Mouse (Mus musculus) c-Kit-negative CD71-positive TER-119-positive erythroid progenitor cells, embryonic 14.5 days (primary cell): ENCODE measurements at regions not wholly inside any gene's neighbourhood (a gene's known extent, or its start where the extent isn't known, plus 50 kb on each side); places are given as distances from the start of the nearest gene placed in this dataset.

Experiments used
- DNase-seq: peaks from one replicate; pipeline ENCODE4 v3.0.0-alpha.2; 2013; ENCODE audit warnings: low read depth, low spot score

DNA sequence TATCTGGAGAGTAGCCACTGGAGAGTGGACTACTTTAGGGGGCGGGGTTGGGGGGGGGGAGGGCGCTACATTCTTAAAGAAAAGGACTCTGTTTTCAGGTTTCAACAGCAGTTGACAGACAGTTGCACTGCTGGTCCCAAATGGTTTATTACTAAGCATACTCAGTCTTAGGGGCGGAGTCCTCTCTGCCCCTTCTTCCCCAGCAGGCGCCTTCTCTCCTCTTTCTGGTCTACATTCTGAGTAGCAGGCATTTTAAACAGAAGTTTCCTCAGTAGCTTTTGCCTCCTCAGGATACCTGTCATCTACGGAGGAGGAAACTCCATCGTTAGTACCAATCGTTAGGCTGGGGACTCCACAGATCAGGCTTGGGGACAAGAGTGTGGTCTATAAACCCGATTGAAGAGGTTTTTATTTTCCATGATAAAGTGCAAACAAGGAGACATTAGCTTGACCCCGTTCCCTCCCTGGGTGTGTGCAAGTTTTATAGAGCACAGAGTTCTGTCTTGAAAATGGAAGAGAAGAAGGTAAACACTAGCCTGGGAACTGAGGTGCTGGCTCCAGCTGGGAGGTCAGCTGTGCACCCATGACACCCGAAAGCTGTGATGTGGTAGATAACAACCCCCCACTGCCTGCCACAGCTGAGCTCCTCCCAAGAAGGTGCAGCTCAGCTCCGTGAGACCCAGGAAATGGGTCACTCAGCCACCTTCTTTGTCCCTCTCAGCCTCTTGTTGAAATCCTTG is 107.8 kb downstream of the Btg1 start:
- DNase-seq = no peak

DNA sequence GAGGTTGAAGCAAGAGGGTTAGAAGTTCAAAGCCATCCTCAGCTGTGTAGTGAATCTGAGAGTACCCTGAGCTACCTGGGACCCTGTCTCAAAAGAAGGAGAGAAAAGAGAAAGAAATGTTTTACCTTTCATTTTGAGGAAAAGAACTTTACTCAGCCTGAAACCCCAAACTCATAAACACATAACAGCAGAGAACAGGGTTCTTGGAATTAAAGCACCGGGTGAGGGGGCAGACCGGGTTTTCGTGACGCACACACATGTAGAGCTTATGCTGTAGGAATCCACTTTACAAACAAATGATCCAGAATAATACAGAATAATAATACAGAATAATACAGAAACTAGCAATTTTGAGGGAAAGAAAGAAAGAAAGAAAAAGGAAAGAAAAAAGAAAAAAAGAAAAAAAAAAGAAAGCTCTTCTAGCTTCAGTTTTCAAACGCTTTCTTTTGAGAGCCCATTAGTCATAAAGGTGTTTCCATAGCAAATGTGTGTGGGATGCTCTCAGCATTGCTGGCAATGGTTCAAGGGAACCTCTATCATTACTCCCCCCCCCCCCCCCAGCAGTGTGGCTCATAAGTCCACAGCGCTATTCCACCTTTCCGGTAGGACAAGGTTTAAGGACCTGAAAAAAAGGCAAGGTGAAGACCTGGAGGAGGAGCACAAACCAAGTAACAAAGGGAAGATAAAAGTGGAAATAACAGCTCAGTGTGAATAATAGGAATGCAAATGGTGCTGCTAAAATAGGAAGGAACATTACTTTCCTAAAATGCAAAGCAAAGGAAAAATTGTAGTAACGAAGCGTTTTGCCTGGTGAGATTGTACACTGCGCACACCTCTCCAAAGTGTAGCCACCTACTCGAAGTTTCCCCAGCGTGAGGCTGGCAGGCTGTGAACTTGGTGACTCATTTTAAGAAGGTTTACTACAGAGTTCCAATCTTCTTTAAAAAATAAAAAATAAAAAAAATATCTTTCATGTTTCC is 110.3 kb downstream of the Btg1 start:
- DNase-seq = no peak

DNA sequence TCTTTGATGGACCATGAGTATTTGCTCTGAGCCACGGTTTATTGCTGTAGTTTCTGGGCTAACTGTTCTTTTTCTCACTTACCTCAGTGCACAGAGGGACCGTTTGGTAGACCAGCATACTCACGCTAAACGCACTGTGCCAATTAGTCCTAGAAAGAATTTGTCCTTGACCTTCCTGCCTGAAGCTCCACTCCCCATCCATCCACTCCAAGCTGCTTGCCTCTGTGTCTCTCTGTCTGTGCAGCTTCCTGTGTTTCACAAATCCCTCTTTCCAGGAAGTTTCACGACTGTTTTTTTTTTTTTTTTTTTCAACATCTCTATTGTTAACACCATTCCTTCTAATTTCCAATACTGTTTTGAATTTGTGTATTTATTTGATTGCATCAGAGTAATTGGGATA is 116.8 kb downstream of the Btg1 start:
- DNase-seq = no peak

DNA sequence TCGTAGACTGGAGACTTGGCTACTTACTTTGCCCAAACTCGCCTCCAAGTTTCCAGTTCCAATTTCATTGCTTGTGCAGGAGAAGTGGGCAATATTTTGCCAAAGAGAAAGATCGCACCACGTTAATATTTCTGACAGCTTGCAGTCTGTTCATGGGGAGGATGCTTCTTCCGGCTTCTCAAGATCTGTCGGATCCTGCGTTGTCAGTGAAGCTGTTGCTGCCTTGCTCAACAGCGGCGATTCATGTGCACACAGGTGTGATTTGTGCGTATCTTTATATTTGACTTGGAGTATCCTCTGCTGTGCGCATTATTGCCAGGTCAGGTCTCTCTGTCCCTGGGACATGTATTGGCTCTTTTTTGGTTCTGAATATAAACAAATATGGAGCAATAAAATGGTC is 118.3 kb downstream of the Btg1 start:
- no peak for DNase-seq

DNA sequence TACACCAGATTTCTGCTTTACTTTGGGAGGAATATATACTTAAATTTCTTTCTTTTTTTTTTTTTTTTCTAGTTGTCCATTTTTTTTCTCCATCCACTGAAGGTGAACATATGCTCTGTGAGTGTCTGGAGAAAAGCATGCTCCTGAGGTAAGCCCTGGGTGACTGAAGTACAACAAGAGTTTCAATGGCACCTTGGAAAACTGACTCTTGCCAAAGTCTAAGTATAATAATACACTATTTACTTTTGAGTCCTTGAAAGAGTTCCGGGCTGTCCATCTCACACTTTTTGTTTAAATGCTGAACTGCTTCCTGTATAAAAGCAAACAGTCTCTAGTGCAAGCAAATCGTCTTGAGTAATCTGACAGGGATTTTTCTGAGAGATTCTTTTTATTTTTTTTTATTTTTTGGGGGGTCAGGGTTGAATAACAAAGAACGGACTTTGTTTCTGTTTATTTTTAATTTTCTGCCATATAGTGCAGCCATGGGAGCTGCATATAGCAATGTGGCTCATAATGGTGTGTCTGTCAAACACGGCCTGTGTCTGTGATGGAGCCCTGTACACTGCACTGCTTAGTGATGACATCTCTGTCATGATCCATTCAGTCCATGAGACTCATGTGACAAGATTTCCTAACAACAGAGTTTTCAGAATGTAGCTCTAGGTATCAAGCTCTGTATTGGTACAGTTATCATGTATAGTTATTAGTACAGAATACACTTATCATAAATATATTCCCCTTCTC is 119.3 kb downstream of the Btg1 start:
- no peak for DNase-seq

DNA sequence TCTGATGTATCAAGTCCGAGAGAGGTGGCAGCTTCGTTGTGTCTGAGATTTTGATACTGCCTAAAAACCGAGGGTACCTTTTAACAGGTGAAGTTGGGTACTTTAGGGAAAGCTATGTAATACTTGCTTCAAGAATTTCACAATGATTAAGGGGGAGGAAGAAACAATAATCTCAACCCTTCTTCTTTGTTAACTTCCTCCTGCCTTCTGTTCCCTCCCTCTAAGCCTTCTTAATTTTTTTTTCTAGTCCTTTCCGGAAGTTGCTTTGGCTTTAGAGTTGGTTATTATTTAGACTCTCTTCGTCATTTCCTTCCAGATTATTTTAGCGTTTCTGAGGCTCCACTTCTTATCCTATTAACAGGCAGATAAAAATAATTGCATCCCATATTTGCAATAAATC is 121.2 kb downstream of the Btg1 start:
- DNase-seq = no peak

DNA sequence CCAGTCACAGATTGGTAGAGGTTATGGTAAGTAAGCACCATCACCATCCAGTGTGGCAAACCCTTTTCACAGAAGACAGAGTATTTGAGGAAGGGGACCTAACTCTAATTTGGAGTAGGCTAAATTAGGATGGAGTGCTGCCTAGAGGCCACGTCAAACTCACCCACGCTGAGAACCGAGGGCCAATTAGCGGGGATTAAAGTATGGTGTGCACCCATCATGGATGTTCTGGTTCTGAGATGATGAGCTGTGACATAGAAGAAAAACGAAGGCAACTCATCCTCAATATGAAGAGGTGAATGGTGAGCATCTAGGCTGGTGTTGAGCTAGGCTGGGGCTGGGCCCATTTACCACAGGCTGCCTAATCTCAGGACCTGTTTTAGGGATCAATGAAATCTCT is 121.8 kb downstream of the Btg1 start:
- no peak for DNase-seq

DNA sequence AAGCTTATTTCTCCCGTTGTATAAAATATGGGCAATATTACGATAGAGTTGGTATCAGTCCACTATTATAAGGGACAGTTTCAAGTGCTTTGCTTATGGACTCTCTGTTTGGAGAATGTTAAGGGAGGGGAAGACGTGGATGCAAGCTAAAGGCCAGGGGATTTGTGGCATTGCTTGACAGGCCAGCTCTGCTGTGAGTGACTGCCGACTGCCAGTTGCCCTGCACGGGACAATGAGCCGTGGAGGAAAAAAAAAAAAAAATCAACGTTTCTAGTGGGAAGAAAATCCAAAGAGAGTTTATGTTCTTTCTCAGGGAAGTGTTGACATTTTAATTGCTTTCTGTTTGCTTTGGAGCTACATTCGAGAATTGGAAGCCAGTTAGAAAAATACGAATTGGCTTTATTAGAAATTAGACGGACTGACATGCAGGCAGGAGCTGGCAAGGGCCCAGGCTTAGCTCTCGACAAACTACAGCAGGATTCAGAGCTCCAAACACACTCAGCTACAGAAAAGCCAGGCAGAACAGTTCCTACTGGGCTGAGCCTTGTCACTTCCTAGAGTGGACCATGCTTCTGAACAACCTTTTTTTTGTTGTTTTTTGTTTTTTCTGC is 127.5 kb downstream of the Btg1 start:
- no peak for DNase-seq

DNA sequence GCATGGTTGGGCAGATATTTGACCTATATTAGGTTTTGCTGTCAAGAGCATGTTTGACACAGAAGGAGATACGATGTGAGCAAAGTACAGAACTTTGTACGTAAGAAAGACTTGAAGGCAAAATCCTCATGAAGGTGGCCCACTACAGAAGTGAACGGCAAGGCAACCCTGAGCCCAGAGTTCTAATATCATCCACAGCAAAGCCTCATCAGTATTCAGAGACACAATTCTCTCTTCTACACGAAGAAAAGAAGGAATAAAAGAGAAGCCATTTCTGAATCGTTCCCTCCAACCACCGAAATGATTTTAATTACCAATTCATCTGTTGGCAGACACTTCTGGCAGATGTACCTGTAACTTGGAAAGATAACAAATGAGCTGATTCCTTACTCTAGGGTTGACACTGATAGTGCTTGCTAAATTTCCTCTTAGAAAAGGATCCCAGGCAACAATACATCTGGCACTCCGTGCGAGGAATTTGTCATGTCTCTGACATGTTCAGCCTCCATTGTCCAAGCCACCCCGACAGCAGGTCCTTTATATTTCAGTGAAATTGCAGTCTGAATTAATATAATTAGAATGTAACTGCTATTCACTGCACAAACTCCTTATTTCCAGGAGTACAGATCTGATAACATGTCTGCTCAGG is 130.3 kb downstream of the Btg1 start:
- no peak for DNase-seq

DNA sequence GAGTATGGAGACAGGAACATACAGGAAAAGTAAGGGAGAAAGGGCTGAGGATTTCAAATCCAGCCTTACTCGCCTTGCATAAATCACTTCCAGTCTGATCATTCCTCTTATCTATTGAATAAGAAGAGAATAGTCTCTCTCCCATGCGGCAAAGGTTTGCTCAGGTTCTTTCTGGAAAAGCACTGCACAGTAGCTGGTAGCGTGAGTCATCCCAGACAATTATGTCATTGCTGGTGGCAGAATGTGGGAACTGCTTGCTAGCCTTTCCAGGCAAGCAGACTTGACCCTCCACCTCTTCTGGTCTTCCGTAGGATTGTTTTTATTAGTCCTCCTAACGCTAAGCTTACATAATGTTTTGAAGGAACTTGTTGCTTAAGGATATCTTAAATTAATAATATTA is 134.1 kb downstream of the Btg1 start:
- DNase-seq = no peak

DNA sequence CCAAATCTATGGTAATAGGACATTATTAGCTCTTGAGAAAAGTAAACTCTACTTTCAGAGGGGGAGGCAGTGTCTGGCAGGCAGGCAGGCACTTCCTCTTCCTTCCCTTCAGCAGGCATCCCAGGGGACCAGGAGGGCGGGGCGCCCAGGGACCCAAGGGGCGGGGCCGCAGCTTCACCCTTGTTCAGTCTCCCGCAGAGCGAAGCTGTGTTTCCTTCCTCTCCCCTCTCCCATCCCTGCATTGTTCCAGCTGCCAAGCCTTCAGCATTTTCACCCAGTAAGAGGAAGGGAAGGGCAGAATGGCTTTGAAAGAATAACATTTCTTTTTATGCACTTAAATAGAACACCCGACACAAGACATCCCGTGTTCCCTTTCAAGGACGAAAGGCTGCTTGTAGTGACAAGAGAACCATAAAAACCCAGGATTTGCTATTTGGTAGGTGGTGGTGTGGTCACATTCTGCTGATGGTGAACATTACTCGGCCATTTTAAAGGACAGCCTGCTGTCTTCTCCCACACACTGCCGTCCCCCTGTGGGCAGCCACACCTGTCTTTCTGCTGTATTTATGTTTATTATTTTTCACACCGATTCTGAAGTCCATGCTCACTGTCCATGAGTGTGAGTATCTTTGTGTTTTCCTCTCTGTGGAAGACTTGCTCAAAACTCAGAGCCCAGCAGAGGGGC is 134.9 kb downstream of the Btg1 start:
- no peak for DNase-seq

DNA sequence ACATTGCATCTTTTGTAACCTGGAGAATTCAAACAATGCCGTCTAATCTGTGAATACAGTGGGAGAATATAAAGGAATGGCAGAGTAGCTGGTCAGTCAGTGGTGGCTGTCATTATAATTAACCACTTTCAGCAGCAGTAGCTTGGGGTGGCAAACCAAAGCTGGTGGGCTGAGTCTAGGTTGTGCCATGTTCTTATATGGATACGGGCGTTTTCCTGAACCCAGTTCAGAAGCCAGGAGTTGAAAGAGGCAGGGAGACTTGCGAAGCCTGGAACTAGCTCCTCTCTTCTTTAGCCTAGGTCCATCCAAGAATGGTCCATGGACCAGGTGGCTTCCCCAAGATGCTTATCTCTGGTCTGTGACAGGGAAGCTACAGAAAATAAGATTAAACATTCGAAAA is 135.7 kb downstream of the Btg1 start:
- DNase-seq = no peak

DNA sequence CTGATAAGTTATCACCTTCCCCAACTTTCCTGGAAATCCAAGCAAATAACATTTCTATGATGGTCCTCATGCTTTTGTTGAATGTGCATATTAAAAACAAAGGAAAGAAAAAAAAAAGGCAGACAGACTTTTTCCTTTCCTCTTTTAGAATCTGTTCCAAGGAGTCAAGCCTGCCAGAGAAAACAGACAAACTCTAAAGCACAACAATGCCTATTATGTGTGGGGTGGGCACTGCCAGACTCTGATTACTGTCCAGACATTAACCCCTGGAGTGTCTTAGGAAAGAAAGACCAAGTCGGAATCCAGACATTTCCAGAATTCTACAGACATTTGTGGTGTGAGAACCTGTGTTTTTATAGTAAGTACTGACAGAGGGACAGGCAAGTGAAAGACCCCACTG is 136.7 kb downstream of the Btg1 start:
- no peak for DNase-seq

DNA sequence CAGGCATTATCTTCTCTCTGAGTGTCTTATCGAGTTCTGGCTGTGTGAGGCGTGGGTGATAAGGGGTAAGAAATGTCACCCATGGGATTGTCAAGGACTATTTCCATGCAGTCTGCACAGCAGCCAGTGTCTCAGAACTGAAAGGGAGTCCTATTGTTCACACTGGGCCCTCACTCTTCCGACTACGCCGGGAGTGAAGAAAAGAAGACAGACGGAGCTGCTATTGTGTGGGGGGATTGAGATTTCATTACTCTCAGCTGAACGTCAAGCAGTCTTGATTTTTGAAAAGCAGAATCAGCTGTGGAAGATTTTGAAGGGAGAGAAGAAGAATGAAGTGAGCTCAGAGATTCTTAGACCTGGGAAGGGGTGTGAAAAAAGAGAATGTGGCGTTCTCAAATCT is 138.9 kb downstream of the Btg1 start:
- no peak for DNase-seq

DNA sequence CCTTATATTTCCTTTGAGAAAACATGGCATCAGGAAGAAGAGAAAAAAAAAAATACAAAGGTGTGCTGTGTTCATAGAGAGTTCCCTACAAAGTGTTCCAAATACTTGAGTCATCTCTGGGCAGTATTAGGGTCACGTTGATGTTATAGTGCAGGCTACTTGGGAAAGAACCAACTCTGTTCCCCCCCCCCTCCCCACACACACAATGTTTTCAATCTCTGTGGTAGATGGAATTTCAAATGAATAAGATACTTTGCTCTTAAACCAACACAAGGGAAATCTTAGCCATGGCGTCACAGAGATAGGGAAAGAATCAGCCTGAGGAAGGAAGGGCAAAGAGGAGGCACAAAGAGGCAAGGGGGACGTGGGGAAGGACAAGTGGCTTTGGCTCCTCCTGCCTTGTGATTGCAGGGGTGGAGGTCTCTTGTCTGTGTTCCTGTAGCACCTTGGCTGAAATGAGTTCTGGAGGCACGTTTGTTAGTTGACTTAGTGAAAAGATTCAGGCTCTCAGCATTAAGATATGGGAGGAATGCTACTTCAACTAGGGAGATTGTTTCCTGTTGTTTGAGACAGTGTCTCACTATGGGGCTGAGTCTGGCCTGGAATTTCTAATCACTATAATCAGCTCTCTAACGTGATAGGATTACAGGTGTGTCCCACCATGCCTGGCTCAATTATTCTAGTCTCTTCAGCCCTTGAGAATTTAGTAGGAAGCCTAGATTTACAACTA is 139.7 kb downstream of the Btg1 start:
- DNase-seq = no peak

DNA sequence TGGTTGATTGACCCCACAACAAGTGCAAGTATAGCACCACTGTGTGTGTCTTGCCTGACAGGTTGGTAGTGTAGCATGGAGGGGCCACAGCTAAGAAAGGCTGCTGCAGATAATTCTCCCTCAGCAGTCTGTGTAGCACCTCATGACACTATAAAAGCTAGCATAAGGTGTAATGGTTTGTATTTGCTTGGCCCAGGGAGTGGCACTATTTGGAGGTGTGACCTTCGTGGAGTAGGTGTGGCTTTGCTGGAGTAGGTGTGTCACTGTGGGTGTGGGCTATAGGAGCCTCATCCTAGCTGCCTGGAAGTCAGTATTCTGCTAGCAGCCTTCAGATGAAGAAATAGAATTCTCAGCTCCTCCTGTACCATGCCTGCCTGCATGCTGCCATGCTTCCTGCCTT is 140.5 kb downstream of the Btg1 start:
- DNase-seq = no peak

DNA sequence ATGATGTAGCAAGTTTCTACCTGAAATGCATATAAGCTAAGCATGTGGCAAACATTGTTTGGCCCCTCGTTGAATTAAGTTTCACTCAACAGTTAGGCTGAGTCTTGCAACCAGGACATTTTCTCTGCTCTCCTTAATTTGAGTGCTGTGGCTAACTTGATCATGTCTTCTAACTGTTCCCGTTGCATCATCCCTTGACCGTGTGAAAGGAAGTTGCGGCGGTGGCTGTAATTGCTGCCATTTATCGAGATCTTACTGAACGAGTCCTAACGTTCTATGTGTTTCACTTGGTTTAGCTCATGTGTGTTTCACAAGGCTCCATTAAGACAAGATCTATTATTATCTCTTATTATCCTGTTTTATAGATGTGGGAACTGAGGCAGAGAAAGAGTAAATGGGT is 144.8 kb downstream of the Btg1 start:
- no peak for DNase-seq

DNA sequence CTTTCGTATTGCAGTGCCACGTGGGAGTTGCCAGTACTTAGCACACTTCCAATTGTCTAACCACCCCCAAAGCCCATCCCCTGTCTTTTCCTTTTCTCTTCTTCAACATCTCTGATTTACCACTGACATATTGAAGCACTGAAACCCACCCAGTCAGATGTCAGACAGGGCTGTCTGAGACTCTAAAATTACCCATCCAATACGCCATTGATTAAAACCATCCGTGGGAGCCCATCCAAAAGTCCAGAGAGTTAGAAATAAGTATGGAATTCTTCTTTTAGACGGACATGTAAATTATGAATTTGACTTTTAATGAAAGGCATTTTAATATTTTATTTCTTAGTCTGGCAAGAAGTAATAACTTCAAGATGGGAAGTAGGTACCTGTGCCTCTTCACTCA is 148.8 kb downstream of the Btg1 start:
- no peak for DNase-seq

DNA sequence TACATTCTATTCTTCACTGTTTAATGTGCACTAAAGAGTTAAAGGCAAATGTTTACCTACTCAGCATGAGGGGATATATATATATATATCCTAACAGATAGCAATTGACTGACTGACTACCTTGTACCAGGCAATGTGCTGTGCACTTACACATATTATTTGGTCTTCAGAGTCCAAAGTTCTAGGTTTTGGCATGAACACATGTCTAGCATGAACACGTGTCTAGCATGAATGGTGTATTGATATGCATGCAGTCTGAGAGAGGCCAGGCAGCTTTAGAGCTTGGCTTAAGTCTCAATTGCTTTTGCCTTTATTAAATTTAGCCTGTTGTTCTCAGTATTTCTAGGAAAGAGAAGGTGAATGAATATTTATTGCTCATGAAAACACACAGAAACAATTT is 161.4 kb downstream of the Btg1 start:
- DNase-seq = no peak

DNA sequence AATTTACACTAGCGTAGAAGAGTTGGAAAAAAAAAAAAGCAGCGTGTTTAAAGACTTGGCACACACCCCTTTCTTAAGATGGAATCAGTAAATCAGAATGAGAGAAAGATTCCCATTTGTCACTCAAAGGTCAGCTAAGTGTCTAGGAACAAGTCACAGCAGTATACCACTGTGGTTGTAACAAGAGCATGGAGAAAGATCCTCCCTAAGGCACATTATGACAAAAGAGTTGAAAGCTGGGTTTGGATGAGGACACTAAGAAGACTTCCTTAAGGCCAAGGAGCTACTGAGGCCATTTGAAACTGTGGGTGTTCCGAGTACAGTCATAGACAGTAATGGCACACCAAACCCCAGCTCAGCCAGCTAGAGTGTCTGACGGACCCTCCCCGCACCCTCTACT is 167.2 kb downstream of the Btg1 start:
- no peak for DNase-seq
